Mouse (Mus musculus) G1E (cell line): ENCODE measurements around the gene Fam222a. TPM values are rescaled to one million over a fixed set of nuclear protein-coding genes. Genes with fewer than 3 reads are reported as not detected.

Source experiments
- ATAC-seq: 2 replicates; pipeline ENCODE4 v1.8.0; 2016; ENCODE audit warnings: mild to moderate bottlenecking; ENCODE audit not compliant: insufficient number of reproducible peaks, poor library complexity, low FRiP score, severe bottlenecking; ENCODE audit errors: extremely low read depth
- DNase-seq: peaks from one replicate; pipeline ENCODE4 v3.0.0; 2012; ENCODE audit warnings: low spot score
- H3K27me3 ChIP-seq: 2 replicates; pipeline ENCODE4 v1.6.1; 2012; ENCODE audit warnings: mild to moderate bottlenecking, low read length, inconsistent platforms; ENCODE audit not compliant: insufficient read depth
- H3K36me3 ChIP-seq: replicated peaks from 2 replicates; pipeline ENCODE3; 2012; ENCODE audit warnings: mild to moderate bottlenecking, inconsistent platforms
- H3K4me1 ChIP-seq: 2 replicates; pipeline ENCODE4 v1.6.1; 2012; ENCODE audit warnings: low read depth, low read length, inconsistent platforms, mixed read lengths; ENCODE audit not compliant: insufficient read depth
- H3K4me3 ChIP-seq: 2 replicates; pipeline ENCODE4 v1.5.1; 2012; ENCODE audit warnings: low read depth, mild to moderate bottlenecking, inconsistent platforms, low read length, moderate library complexity, mixed read lengths
- H3K9me3 ChIP-seq: replicated peaks from 2 replicates; pipeline ENCODE4 v1.6.1; 2012; ENCODE audit warnings: inconsistent platforms
- CTCF ChIP-seq: IDR thresholded peaks from 2 replicates; pipeline ENCODE4 v1.5.1; 2012; ENCODE audit warnings: low read depth, low read length, inconsistent platforms, mixed read lengths
- GATA1 ChIP-seq: IDR thresholded peaks from 2 replicates; pipeline ENCODE4 v1.6.1; 2012; ENCODE audit warnings: borderline replicate concordance, low read length, inconsistent platforms, mixed read lengths
- GATA2 ChIP-seq: IDR thresholded peaks from 2 replicates; pipeline ENCODE4 v1.6.1; 2012; ENCODE audit warnings: low read depth, low read length, inconsistent platforms, borderline replicate concordance
- POLR2AphosphoS5 ChIP-seq: IDR thresholded peaks from 2 replicates; pipeline ENCODE4 v1.6.1; 2012; ENCODE audit warnings: low read depth, low read length, inconsistent platforms; ENCODE audit not compliant: insufficient replicate concordance
- TAL1 ChIP-seq: conservative IDR thresholded peaks from 2 replicates; pipeline ENCODE4 v1.6.1; 2012; ENCODE audit warnings: low read depth, low read length, inconsistent platforms, mixed read lengths
- polyA plus RNA-seq: library from polyadenylated mRNA; stranded (reverse); fragments of >175 nt; gene quantifications from 2 replicates; pipeline ENCODE4 v1.2.3, GENCODE M21; 2012
- total RNA-seq, 2 experiments: library from RNA; stranded (forward) in 1 of 2; stranded (reverse) in 1 of 2; fragments of 200-1000 nt in 1 of 2; fragments of >200 nt in 1 of 2; fragmentation: Nextera tagmentation in 1 of 2; gene quantifications; 2 replicates each; pipeline ENCODE4 v1.2.3; 2014 to 2017

The Fam222a gene
- total and polyA plus RNA-seq, 3 experiments = 0.71 to 6.9 (median 3.8) TPM

DNA sequence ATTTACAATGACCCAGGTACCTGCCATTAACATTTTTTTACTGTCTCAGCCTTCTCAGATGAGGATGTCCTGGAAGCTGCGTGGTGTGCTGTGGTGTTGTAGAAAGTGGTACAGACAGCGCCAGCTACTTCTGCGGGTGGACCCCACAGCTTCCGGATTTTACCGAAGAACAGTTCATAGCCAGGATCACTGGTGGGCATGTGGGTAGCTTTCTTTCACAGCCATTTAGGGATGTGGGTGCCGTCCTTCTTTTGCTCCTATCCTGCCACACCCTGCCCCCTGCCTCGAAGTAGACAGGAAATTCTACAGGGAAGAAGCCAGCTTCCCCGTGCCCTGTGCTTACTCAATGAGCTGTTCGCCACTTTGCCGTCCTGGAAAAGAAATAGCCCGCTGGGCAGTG, 11.7 kb upstream of the Fam222a start:
- peaks cover 67% of the 10 kb centered on the region for H3K27me3 ChIP-seq
- ATAC-seq = no peak
- H3K4me3 ChIP-seq = no peak overlapping the region
- DNase-seq = no peak
- peaks cover 10% of the 10 kb centered on the region for H3K4me1 ChIP-seq
- H3K36me3 ChIP-seq = no peaks in the 10 kb centered on the region
- peaks cover 5% of the 10 kb centered on the region for H3K9me3 ChIP-seq
- no peak for TF ChIP-seq CTCF
- no peak for TF ChIP-seq TAL1
- TF ChIP-seq GATA2 = no peak
- TF ChIP-seq GATA1 = no peak
- TF ChIP-seq POLR2AphosphoS5 = no peak

DNA sequence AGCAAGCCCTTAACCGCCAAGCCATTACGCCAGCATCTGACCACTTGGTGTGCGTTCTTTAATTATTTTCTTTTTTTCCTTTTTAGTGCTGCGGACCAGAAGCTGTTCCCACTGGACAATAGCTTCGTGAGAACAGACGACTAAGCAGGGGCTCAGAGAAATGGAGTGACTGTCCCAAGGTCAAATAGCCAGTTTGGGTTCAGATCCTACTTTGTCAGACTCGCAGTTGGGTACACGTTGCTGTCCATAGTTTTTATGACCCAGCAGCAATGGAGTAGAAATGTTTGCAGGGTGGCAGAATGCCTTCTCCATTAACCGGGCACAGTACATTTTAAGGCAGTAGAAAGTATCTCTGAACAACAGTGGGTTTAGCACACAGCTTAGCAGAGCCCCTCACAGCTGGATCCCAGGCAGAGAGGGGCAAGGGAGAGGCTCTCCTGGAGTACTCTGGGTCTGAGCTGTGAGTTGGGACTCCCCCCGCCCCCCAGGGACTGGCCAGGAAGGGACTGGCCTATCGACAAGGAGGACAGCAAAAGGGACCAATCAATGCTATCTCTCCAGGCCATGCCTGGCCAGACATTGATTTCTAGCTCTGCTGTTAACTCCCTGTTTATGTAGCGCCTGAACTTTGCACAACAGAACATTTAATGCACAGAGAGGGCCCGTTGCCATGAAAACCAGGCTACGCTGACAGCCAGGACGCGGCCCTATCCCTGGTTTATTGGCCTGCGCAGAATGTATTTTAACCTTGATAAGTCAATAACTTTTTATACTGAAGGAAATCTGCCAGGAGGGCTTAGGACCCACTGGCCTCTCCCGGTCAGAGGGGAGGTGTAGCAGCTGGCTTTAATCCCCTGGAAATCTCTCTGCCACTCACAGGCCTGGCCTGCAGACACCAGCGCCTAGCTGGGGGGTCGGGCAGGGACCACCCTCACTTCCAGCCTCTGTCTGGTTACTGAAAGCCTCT, 9.8 kb upstream of the Fam222a start:
- no peak for ATAC-seq
- no peak overlapping the region for H3K4me3 ChIP-seq
- H3K36me3 ChIP-seq = no peaks in the 10 kb centered on the region
- H3K27me3 ChIP-seq = peaks cover 57% of the 10 kb centered on the region
- TF ChIP-seq GATA1 = no peak
- TF ChIP-seq CTCF = no peak
- no peak for TF ChIP-seq GATA2
- no peak for TF ChIP-seq TAL1
- no peak for DNase-seq
- peaks cover 12% of the 10 kb centered on the region for H3K9me3 ChIP-seq
- peaks cover 10% of the 10 kb centered on the region for H3K4me1 ChIP-seq

DNA sequence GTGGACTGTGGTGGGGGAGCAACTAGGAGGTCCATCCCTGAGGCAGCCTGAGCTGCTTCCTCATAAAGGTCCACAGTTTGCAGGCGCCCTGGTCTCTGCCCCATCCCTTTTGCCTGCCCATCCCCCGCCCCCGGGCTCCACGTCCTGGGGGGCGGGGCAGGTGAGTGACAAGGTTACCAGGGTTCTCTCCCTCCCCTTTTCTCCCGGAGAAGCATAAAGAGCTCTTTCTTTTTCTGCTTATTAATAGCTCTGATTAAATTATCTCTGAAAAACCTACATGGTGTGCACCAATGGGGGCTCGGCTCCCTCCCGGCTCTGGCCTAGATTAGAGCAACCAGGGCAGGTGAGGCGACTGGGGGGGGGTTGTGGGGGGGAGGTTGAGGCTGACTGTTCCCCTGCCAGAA, 7.3 kb upstream of the Fam222a start:
- TF ChIP-seq GATA1 (no peak), CTCF (no peak), POLR2AphosphoS5 (no peak), GATA2 (no peak), TAL1 (no peak)
- H3K27me3 ChIP-seq = peaks cover 44% of the 10 kb centered on the region
- H3K4me3 ChIP-seq = no peak overlapping the region; the same call in 1 of the 2 replicates
- peaks cover 28% of the 10 kb centered on the region for H3K9me3 ChIP-seq
- ATAC-seq = no peak
- H3K4me1 ChIP-seq = peaks cover 20% of the 10 kb centered on the region
- peak; percentile 34 for DNase-seq
- H3K36me3 ChIP-seq = no peaks in the 10 kb centered on the region

DNA sequence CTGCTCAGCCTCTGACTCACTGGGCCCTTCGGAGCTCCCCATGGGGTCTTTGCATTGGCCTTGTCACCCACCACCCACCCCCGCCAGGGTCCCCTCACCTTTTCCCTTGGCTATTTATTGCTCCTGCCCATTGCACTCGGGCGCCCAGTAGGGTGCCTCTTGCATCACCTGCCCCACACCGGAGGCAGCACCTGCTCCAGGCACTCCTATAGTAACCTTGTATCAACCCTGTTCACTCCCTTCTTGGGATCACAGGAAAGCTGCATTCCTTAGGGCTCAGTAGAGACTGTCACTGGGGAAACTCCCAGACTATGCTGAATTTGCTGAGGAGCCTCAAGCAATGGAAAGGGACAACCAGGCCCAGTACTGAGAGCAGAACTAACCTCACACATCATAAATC, 6.9 kb upstream of the Fam222a start:
- no peak for ATAC-seq
- Histone ChIP-seq H3K9me3 (peaks cover 28% of the 10 kb centered on the region), H3K4me1 (peaks cover 20% of the 10 kb centered on the region), H3K36me3 (no peaks in the 10 kb centered on the region), H3K4me3 (no peak overlapping the region), H3K27me3 (peaks cover 43% of the 10 kb centered on the region)
- no peak for DNase-seq
- no peak for TF ChIP-seq TAL1
- no peak for TF ChIP-seq GATA1
- no peak for TF ChIP-seq POLR2AphosphoS5
- TF ChIP-seq GATA2 = no peak
- TF ChIP-seq CTCF = no peak

DNA sequence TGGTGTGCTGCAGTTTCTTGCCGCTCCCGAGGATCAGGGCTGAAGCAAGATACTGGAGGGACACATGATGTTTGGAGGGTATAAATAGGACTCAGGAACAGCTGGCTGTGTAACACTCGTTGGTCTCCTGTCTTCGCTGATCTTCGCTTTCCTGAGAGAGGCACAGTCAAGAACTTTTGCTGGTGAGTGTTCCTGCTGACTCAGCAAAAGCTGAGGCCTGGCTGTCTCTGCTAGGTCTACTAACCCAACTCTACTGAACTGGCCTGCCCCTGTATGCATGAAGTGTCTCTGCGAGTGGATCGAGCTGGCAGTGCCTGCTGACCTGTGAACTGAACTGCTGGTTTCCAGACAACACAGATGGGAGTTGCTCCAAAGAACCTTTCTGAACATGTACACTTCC, 3.8 kb upstream of the Fam222a start:
- Histone ChIP-seq H3K27me3 (peaks cover 25% of the 10 kb centered on the region), H3K36me3 (no peaks in the 10 kb centered on the region), H3K9me3 (peaks cover 40% of the 10 kb centered on the region), H3K4me3 (no peak overlapping the region), H3K4me1 (peaks cover 41% of the 10 kb centered on the region)
- no peak for ATAC-seq
- DNase-seq = no peak
- TF ChIP-seq TAL1 = no peak
- no peak for TF ChIP-seq POLR2AphosphoS5
- TF ChIP-seq CTCF = no peak
- TF ChIP-seq GATA2 = no peak
- TF ChIP-seq GATA1 = no peak

DNA sequence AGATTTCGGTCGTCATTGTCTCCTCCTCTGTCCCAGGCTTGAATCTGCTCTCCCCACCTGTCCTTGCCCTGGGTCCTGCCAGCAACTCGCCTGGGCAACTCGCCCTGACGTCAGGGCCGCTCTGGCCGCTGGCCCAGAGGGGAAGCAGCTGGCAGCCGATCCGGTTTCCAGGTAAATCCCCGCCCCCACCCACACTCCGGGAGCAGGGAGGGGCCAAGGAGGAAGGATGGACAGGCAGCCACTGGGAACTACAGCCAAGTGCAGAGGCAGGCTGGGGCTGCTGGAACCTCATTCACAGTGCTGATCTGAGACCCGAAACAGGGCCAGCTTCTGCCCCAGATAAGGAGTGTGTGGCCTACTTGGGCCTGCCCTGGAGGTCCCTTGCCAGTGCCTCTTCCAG, 2.5 kb upstream of the Fam222a start:
- H3K36me3 ChIP-seq = peaks cover 2% of the 10 kb centered on the region
- H3K9me3 ChIP-seq = peaks cover 40% of the 10 kb centered on the region
- peaks cover 21% of the 10 kb centered on the region; the same call in 1 of the 2 replicates for H3K27me3 ChIP-seq
- H3K4me1 ChIP-seq = peaks cover 51% of the 10 kb centered on the region
- ATAC-seq (peak; percentile 66), DNase-seq (peak; percentile 58)
- TF ChIP-seq GATA2 (no peak), CTCF (no peak), GATA1 (no peak), POLR2AphosphoS5 (no peak), TAL1 (no peak)
- peak overlapping the region; percentile 60; the same call in 1 of the 2 replicates for H3K4me3 ChIP-seq
